Mouse (Mus musculus): ENCODE results near the gene Cyp4v3.

GRCm38 (mm10) chr8:45381075-45381962, 48.3 kb upstream of the Cyp4v3 start:
- TF ChIP-seq CTCF (IDR thresholded peaks at IDR 0.05; ENCODE audit: extremely low read depth, insufficient read depth, insufficient read length, insufficient replicate concordance), result no peak
- TF ChIP-seq POLR2A (IDR thresholded peaks at IDR 0.05; ENCODE audit: low read depth, low read length), result no peak

All from spleen, adult 2 months (tissue).